Mouse (Mus musculus) heart, postnatal 10 days (tissue): ENCODE data around the gene Mapk1ip1. TPM values are rescaled to one million over a fixed set of nuclear protein-coding genes. Genes with fewer than 3 reads are reported as not detected.

ENCODE experiments used
- DNase-seq, 2 experiments: peaks; one replicate each; pipeline ENCODE4 v3.0.0; 2021
- intact Hi-C: fragments of 180-260 bp; cut with DNase I; formaldehyde crosslinking; loops from one replicate; pipeline ENCODE4 v1.15.1; 2025
- total RNA-seq, 2 experiments: library from RNA; stranded (reverse); gene quantifications; 2 replicates each; pipeline ENCODE4 v1.2.3; 2021

The Mapk1ip1 gene
- total RNA-seq = 10 to 100 TPM; 17.6 to 19.2 TPM

DNA sequence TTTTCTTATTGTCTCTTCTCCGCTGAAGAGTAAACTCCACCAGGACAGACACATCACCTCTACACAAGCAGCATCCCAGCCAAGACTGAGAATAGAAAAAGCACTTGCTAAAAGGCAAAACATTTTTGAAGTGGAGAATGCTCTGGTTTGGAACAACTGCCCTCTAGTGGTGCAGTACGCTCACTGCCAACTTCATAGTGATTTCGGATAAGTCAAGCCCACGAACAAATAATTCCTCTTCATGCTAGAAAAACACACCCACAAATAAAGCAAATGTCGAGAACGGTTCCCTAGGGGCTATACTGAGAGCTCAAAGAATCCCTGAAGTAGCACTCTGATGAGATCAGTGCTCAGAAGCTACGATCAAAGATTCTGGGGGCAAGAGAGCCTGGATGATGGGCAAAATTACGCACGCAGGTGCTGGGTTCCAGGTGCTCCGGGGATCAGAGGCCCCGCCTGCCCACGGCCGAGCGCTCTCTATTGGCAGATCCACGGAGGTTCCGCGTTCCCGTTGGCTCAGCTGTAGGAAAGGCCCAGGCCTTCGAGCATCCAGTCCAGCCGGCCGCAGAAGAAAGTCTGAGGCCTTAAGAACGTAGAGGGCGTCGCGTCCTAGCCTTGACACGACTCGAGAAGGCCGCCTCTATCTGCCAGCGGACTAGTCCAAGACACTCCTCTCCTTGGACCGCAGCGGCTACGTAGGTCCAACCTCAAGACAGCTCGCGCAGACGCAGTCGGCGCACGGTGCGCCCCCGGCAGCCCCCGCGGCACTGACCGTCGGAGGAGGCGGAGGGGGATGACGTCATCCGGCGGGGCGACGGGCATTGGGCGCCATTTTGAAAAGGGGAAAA, at the start of gene Mapk1ip1, which contains the start of gene Ppp2r2d:
Gene Mapk1ip1 (minus strand): TSS at position 730 of the 848 bp plus-strand sequence.
Gene Ppp2r2d (plus strand): TSS at position 536 of the 848 bp plus-strand sequence.
- DNase-seq = peak; percentile 97 to 98
- intact Hi-C loops = loop anchor here (10.0 kb wide), 1 partner anchor 359 kb away; no protein-coding TSS in a partner anchor

DNA sequence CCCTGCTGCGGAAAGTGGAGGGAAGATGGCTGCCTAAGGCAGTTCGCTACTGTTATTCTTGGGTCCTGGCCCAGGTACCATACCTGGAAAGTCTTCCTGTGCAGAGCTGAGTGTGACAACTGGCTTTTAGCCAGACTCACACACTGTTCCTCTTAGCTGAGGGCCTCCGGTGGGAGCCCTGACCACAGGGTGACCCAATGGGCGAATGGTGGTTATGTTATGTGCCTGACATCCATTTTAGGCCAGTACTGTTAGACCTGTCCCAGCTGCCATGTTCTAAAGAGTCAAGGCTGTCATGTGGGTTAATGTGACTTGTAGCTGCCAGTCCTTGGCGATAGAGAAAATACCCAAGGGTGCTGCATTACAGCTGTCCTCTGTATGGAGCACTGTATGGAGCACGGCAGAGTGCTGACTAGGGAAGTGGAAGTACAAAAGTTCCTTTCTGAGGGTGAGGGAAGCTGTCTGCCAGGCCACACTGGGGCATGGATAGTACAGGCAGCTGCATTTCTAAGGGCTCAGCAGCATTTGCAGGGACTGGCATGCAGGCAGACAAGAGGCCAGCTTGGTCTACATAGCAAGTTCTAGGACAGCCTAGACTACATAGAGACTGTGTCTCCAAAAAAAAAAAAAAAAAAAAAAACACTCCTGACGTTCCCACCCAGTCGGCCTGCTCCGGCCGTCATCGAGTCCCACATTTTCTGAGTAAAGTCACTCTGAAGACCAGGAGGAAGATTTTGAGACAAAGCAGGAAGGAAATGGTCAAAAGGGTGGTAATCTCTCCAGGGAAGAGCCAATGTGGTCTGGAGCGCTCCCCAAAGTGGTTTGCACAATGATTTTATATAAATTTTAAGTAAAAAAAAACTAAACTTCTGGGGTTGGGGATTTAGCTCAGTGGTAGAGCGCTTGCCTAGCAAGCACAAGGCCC, 39.6 kb upstream of the Mapk1ip1 start:
- intact Hi-C loops = no loop called here
- no peak for DNase-seq

DNA sequence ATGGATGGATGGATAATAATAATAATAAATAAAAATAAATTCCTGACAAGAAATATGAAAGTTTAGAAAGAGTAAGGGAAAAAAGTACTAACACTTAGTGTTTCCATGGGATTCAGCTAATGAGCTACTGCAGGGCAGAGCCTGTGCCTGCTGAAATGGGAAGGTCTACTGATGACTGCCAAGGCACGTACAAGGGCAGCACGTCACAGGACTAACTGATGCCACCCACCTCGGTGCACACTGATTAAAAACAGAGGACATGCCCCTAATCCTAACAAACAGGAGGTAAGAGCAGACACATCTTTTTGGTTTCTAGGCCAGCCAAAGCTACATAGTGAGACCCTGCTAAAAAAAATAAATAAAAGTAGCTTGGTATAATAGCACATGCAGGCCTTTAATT, 37.7 kb upstream of the Mapk1ip1 start:
- intact Hi-C loops = no loop called here
- no peak for DNase-seq

DNA sequence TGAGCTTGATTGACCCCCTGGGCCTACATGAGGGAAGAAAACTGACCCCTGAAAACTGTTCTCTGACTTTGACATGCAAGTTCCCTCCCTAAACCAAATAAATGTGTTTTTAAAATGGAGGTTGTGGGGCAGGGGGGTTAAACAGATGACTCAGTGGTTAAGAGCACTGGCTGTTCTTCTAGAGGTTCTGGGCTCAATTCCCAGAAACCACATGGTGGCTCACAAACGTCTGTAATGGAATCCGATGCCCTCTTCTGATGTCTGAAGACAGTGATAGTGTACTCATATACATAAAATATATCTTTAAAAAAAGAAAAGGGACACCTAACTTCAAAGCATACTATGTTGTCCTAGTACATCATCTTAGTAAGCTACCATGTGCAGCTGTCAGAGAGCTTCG, 29.0 kb upstream of the Mapk1ip1 start:
- intact Hi-C loops = no loop called here
- no peak for DNase-seq

DNA sequence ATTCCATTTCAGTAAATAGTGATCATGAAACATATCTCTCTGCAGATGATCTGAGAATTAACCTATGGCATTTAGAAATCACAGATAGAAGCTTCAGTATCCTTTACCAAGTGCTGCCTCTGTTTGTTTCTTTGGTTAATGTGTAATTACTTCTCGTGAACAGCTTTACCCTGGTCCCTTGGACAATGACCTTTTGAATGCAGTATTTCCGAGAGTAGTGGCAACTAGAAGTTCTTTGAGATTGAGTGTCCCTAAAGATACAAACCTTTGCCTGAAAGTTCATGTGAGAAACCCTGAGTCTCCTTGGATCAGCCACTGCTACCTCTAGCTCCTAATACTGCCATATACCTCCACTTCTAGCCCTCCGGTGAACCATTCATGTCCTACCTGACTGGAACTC, 26.9 kb upstream of the Mapk1ip1 start:
- intact Hi-C loops = no loop called here
- no peak for DNase-seq

DNA sequence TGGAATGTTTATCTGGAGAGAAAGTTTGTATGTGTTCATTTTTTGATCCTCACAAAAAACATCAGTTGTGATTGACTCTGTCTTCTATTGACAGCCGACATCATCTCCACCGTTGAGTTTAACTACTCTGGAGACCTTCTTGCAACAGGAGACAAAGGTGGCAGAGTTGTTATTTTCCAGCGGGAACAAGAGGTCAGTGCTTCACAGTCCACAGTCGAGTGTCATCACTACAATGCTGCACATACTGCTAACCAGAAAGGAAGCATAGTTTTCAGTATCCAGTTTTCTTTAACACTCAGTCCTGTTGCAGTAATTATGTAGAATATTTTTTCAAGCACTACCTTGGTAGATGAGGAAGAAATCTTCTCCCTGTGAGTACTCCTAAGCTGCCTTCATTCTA, 22.2 kb upstream of the Mapk1ip1 start:
- no peak for DNase-seq
- intact Hi-C loops = no loop called here

DNA sequence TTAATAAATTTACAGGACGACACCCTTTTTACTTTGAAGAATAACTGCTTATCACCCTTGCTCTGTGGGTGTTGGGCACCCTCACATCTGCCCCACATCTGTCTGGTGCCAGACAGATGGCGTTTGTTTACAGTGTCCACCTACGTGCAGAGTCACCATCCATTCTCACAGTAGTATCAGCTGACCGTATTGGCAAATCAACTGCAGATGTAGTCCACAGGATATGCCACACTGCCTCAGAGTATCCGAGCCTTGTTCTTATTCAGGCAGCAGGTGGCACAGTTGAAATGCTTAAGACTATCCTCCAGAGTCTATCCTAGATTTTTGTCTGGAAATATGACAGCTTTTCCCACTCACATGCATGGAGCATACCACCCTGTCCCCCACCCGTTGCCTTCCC, 21.2 kb upstream of the Mapk1ip1 start:
- no peak for DNase-seq
- intact Hi-C loops = no loop called here

DNA sequence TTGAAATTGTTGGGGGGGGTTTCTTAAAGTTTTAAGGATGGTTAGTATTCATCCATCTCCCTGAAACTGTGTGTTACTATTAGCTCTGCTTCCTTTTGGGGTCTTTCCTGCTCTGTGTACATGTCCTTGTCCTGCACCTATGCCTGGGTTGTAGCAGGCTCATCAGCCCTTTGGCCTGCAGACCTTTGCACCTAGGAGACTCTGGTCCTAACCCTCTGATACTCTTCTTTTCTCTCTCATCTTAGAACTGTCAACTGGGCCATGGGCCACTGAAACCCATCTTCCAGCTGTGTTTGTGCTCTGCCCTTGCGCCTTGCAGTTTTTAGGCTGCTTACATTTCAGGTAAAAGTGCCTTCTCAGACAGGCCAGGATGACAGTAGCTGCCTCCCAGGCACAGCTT, 18.7 kb upstream of the Mapk1ip1 start:
- DNase-seq = no peak
- intact Hi-C loops = no loop called here

DNA sequence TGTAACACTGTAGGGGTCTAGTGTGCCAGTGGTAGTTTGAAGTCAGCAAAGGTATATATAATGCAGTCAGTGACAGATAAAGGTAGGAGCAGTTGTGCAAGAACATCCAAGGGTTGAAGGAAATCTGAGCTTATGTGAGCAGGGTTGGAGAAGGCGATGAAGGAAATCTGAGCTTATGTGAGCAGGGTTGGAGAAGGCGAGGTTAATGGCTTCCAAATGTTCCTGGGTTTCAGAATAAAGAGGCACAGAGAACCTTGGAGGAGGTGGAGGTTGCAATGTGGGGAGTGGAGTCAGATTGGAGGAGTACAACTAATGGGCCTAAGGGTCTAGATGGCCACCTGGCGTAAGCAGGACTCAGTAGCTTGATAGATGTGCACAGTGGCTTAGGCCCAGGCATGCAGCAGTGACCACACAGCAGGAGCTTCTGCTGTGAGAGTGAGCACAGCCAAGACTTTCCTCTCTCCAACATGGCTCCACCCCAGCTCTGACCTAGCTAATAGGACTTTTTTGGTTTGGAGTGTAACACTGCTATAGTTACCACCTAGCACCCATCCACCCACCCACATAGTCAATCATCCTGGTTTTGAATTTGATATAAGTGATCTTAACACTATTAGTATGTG, 18.0 kb upstream of the Mapk1ip1 start:
- DNase-seq = no peak
- intact Hi-C loops = no loop called here

DNA sequence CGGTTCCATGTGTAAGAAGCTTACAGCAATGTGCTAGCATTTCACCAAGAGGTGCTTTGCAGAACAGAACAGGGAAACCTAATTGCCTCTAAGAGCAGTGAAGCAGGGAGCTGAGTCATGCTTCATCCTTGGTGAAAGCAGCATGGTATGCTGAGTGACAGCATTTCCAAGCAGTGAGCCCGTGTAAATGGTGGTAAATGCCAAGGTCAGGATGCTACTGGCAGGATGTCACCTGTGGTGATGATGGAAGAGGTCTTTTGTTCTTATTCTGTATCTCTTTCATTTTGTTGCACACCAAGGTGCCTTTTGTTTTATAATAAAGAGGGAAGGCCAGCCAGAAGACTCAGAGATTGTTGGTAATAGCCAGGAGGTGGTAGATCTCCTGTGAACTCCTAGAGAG, 10.6 kb upstream of the Mapk1ip1 start:
- no peak for DNase-seq
- intact Hi-C loops = no loop called here

DNA sequence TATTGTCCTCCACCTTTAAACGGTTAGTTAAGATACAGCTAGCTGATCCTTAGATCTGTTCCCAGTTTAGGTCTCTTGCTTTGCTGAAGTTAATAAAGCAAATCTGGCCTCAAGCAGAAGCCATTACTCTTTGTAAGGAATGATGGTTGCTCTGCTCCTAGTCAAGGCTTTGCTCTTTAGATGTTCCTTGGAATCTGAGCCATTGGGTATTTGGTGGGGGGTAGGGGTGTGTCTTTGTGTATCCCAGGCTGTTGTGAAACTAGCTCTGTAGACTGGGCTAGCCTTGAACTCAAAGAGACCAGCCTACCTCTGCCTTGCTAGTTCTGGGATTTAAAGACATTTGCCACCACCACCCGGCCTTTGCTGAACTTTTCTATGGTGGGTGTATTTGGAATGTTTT, 8.1 kb upstream of the Mapk1ip1 start:
- intact Hi-C loops = no loop called here

DNA sequence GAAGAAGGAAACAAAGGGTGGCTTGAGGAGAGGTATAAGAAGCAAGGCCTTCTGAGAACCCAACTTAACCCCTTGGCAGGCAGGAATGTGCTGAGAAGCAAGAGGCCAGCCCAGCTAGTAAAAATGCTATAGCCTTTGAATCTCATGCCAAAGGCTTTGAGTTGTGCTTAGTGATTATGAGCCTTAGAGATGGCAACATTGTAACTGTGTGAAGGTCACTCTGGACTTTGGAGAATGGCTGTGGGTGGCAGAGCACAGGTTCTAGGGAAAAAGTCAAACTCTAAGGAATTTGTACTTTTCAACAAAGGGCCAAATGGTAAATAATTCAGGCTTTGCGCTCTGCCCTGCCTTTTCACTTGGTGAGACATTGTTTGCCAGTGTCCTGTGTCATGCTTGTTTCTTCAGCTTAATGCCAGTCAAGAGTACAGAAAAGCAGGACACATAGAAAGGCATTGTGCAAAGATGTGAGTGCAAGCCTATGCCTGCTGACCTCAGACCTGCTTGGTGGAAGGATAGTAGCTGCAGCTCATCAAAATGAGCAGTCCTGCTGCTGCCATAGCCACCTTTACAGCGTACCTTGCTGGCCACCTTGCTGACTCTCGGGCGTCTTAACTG, 7.5 kb upstream of the Mapk1ip1 start:
- intact Hi-C loops = no loop called here
- DNase-seq = no peak

More for the DNA sequence above, 8.1 kb upstream of the Mapk1ip1 start:
- no peak for DNase-seq

DNA sequence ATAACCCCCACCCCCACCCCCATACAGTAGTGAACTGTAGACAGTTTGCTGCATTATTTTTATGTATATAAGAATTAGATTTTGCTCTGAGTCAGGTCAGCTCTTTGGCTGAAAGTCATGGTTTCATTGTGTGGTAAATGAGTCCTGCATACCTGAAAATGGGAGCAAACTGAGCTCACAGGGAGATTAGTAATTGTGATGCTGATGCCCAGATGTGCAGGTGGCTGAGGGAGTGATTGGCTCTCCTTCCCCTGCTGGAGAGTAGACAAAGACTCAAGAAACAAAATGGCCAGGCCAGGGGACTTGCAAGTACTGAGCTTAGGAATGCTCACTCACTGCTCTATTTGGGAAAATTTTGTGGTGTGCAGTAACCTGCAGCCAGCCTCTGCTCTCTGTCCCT, 4.0 kb upstream of the Mapk1ip1 start:
- DNase-seq = no peak
- intact Hi-C loops = no loop called here

DNA sequence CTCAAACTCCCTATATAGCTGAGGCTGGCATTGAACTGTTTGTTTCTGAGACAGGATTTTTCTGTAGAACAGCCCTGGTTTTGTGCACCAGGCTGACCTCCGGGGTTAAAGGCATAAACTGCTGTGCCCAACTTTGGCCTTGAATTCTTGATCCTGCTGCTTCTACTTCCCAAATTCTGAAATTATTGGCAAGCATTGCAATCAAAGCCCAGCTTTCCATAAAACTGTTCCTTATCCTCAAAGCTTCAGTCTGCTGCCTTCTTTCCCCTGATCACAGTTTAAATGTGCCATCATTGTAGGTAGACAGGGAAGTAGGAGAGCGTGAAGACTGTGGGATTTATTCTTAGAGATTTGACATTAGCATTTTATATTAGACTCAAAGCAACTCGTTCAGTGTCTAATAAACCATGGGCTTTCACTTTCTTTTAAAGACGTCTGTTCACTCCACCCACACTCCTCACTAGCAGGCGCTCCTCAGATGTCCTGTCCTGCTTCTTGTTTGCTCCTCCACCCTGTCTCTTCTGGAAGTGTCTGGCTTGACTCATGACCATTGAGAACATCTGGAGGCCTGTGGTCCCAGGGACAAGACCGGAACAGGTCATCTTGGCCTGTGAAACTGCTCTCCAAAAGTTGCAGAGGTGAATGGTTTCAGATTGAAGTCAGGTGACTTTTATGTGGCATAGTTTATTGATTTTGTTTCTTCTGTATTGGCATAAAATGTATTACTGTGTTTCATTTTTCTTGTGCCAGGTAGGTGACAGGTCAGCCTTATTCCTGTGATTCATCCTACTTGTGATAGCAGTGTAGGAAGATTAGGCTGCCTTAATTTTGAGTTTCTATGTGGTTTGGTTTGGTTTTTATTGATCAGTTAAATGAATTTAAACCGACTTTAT, 2.2 kb upstream of the Mapk1ip1 start:
- DNase-seq = no peak
- intact Hi-C loops = loop anchor here (10.0 kb wide), 1 partner anchor 357 kb away; no protein-coding TSS in a partner anchor

DNA sequence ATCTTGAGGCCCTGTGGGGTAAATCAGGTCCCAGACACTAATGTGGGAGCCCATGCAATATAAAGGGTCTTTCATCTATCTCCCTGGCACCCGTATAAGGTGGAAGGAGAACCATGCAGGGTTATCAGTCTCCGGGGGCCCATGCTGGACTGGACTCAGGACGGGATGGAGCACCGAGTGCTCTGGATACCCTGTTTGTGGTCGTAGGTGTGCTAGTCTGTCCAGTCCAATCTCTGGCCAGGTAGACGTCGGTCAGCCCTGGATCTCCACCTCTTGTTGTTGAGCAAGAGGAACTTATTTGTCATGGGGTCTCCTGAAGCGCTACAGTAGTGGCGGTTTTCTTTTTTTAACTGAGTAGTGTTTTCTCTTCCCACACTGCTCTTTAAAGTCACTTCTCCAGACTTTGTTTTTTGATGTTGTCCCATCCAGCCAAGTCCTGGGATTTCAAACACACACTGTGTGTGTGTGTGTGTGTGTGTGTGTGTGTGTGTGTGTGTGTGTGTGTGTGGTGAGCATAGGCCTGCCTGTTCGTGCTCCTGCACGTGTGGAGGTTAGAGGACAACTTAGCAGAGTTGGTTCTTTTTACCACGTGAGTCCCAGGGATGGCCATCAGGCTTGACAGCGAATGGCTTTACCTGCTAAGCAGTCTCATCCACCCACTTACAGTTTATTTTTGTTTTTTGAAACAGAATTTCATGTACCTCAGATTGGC, 1.4 kb upstream of the Mapk1ip1 start:
- intact Hi-C loops = loop anchor here (10.0 kb wide), 1 partner anchor 357 kb away; no protein-coding TSS in a partner anchor
- no peak for DNase-seq

DNA sequence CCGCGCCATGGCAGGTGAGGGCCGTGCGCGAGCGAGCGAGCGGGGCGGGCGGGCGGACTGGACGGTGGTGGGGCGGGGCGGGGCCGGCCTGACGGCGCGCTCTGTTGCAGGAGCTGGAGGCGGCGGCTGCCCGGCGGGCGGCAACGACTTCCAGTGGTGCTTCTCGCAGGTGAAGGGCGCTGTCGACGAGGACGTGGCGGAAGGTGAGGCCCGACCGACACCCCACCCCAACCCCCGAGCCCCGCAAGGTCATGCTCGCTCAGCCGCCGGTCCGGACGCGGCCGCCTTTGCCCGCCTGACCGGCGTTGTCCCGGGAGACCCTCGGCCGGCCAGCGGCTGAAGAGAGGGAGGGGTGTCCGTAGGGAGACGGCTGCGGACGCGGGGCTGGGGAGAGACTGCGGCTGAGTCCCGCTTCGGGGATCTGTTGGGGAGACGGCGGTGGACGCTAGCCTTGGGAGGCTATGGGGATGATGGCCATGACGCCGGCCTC, 474 bp upstream of the Mapk1ip1 start:
- intact Hi-C loops = loop anchor here (10.0 kb wide), 1 partner anchor 358 kb away; no protein-coding TSS in a partner anchor
- peak in 1 of 2 experiments; percentile 66 for DNase-seq

DNA sequence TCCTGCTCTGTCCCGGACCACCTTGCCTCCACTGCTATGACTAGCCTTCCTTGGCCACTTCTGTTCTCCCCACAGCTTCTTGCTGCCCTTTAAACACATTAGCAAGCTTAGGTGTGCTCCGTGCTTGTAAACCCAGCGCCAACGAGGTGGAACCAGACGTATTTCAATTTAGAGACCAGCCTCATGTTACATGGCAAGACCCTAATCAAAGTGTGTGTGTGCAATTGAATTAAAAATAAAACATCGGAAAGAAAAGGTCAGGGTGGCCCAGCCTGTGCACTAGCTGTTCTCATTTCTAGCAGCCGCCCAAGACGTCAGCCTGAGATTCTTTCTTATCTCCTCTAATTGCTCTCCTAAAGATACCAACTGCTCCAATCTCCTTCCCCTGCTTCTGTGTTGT, 962 bp downstream of the Mapk1ip1 start:
- no peak for DNase-seq
- intact Hi-C loops = loop anchor here (10.0 kb wide), 1 partner anchor 360 kb away; no protein-coding TSS in a partner anchor

DNA sequence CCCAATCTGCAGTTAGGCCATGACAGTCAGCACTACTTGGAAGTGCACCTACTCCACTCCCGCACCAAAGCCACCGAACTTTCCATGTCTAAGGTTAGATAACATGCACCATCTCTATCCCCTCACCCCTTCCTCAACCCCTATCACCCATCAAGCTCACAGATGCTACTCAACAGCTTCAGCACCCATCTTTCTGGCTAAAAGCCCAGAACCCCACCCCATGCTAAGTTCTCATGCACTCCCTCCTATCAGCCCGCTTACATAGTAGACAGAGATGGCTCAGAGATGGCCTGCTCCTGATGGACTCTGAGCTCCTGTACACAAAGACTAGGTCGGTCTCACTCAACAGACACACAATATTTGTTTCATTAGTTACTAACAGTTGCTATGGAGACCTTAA, 2.7 kb downstream of the Mapk1ip1 start:
- no peak for DNase-seq
- intact Hi-C loops = loop anchor here (10.0 kb wide), 1 partner anchor 361 kb away; no protein-coding TSS in a partner anchor
